Mouse (Mus musculus) embryo, embryonic 10 days (tissue): Measurements from ENCODE around the gene Platr17.
A peak's percentile ranks its signal among the peaks of the same experiment; 100 is the strongest.

Experiments
- DNase-seq: peaks from one replicate; pipeline ENCODE4 v3.0.0-alpha.2; 2015; ENCODE audit warnings: low spot score

The Platr17 gene

GRCm38 (mm10) chr17:33919351-33920281, 14.7 kb downstream of the Platr17 start:
- DNase-seq: peak; percentile 71

GRCm38 (mm10) chr17:33920282-33921097, 15.6 kb downstream of the Platr17 start:
- peak; percentile 93 for DNase-seq

GRCm38 (mm10) chr17:33921361-33921760, 16.4 kb downstream of the Platr17 start:
- DNase-seq: no peak

- no peak for DNase-seq
These were observed 19.8 kb downstream of the Platr17 start for GRCm38 (mm10) chr17:33924577-33925283.

GRCm38 (mm10) chr17:33925406-33926116, 20.6 kb downstream of the Platr17 start:
- DNase-seq: no peak

- DNase-seq: no peak
These were observed 21.4 kb downstream of the Platr17 start for GRCm38 (mm10) chr17:33926207-33926932.

- no peak for DNase-seq
These were observed 23.5 kb downstream of the Platr17 start for GRCm38 (mm10) chr17:33928251-33928947.

GRCm38 (mm10) chr17:33929371-33930279, 24.7 kb downstream of the Platr17 start, which contains the start of gene Rgl2:
Gene Rgl2, plus strand, starts transcription at chr17:33929543.
- peak; percentile 95 for DNase-seq

- DNase-seq: no peak
These were observed 25.6 kb downstream of the Platr17 start for GRCm38 (mm10) chr17:33930280-33931158.

- no peak for DNase-seq
These were observed 26.4 kb downstream of the Platr17 start for GRCm38 (mm10) chr17:33931159-33931866.

GRCm38 (mm10) chr17:33931947-33932346, 27.0 kb downstream of the Platr17 start:
- DNase-seq: no peak

- DNase-seq: no peak
These were observed 27.5 kb downstream of the Platr17 start for GRCm38 (mm10) chr17:33932448-33932847.

GRCm38 (mm10) chr17:33932970-33933369, 28.0 kb downstream of the Platr17 start:
- no peak for DNase-seq

- DNase-seq: no peak
These were observed 30.6 kb downstream of the Platr17 start for GRCm38 (mm10) chr17:33935422-33936055.

- DNase-seq: no peak
These were observed 32.1 kb downstream of the Platr17 start for GRCm38 (mm10) chr17:33936993-33937392.

GRCm38 (mm10) chr17:33938783-33939182, 33.8 kb downstream of the Platr17 start:
- DNase-seq: no peak
